Comparison of ENCODE assay signal across 8 mouse cellular contexts in genomic region chr10:80900318-80901247, GRCm38 (mm10). TPM values are rescaled to one million over a fixed set of nuclear protein-coding genes. Genes with fewer than 3 reads are reported as not detected.
A peak's percentile ranks its signal among the peaks of the same experiment; 100 is the strongest.
DNase-seq lines count a peak whose midpoint lies in the region; ATAC-seq lines count a peak whose summit lies in the region.

Gene Timm13, minus strand, starts transcription at chr10:80900969.

- peak within 1 kb of the TSS; percentile 92 for H3K27ac ChIP-seq in hindbrain, embryonic 15.5 days (replicated peaks)

- H3K4me2 ChIP-seq in hindbrain, embryonic 15.5 days, result peak within 1 kb of the TSS; percentile 89

- H3K4me1 ChIP-seq in hindbrain, embryonic 15.5 days (replicated peaks), result peaks cover 19% of the 10 kb centered on the region

- peak within 1 kb of the TSS; percentile 83 for H3K4me3 ChIP-seq in hindbrain, embryonic 15.5 days

- peak; percentile 95 for ATAC-seq in hindbrain, embryonic 15.5 days (ENCODE audit: low FRiP score, low read depth)

- DNase-seq in T-cell, adult 2 months (ENCODE audit: low spot score), result peak; percentile 97
- peak; percentile 97 to 98 for DNase-seq in cerebellum, postnatal 36 days
- DNase-seq in frontal cortex, postnatal 36 days (ENCODE audit: low spot score in 2 of 2), result peak; percentile 99 to 100
- DNase-seq in left cerebral cortex, adult 11 months (ENCODE audit: low spot score), result peak; percentile 99
- peak; percentile 98 to 100 for DNase-seq in lung, postnatal 4 days
- DNase-seq in retina, postnatal 7 days (ENCODE audit: low read depth, low spot score), result peak; percentile 99
- peak; percentile 85 for DNase-seq in urinary bladder, adult 2 months (ENCODE audit: low spot score)

- H3K9ac ChIP-seq in hindbrain, embryonic 15.5 days, result peak within 1 kb of the TSS; percentile 86

- H3K27me3 ChIP-seq in hindbrain, embryonic 15.5 days, result no peaks in the 10 kb centered on the region

- peaks cover 34% of the 10 kb centered on the region for H3K36me3 ChIP-seq in hindbrain, embryonic 15.5 days

- under 1% methylated on average over 72 of the region's 72 CpGs for WGBS in hindbrain, embryonic 15.5 days

- no peaks in the 10 kb centered on the region for H3K9me3 ChIP-seq in hindbrain, embryonic 15.5 days

RNA-seq across cellular contexts. Expression of gene Timm13, which starts in this region (rescaled TPM):
- 329 and 342 TPM in 2 replicates for polyA plus RNA-seq in hindbrain, embryonic 15.5 days (2015; fragmentation: Nextera tagmentation; extraction: Ambion mirVana)
- 111 and 113 TPM in 2 replicates for polyA plus RNA-seq in urinary bladder, adult 2 months (2012; rRNA removed)

Comparison
In these comparisons a context has a peak if more than half of its experiments do, and no peak if none do; other contexts are left out.
1. Peak in every context shown above with its lines: DNase-seq, ATAC-seq, H3K4me3 ChIP-seq and H3K27ac ChIP-seq.